Mouse (Mus musculus) bone marrow, adult 2 months (tissue): ENCODE data around the gene Syt3. TPM values are rescaled to one million over a fixed set of nuclear protein-coding genes. Genes with fewer than 3 reads are reported as not detected.

Source experiments
- H3K27ac ChIP-seq: fragments of 200-500 bp; 2 replicates; pipeline ENCODE4 v1.5.1; 2012; ENCODE audit warnings: low read depth, mild to moderate bottlenecking, control low read depth, inconsistent platforms, low read length; ENCODE audit not compliant: control insufficient read depth, poor library complexity, insufficient read depth
- H3K4me1 ChIP-seq: fragments of 200-500 bp; 2 replicates; pipeline ENCODE4 v1.6.1; 2011; ENCODE audit warnings: low read length; ENCODE audit not compliant: control insufficient read depth, insufficient read depth
- H3K4me3 ChIP-seq: fragments of 200-500 bp; replicated peaks from 2 replicates; pipeline ENCODE3; 2011; ENCODE audit warnings: mild to moderate bottlenecking, low read depth, low read length, control low read depth; ENCODE audit not compliant: control insufficient read depth
- CTCF ChIP-seq: fragments of 200-500 bp; IDR thresholded peaks from 2 replicates; pipeline ENCODE4 v1.5.1; 2011; ENCODE audit warnings: low read length, control low read depth; ENCODE audit not compliant: control insufficient read depth, insufficient read depth
- POLR2A ChIP-seq: fragments of 200-500 bp; IDR thresholded peaks from 2 replicates; pipeline ENCODE4 v1.6.1; 2011; ENCODE audit warnings: low read depth, mild to moderate bottlenecking, control low read depth, low read length, borderline replicate concordance; ENCODE audit not compliant: control insufficient read depth
- WGBS: fragments of 180-500 bp; shearing (Covaris S2); methylation state at CpG from one replicate; pipeline ENCODE4 v1.1.7; 2018; 5-methylcytosine and 5-hydroxymethylcytosine counted together
- polyA plus RNA-seq: library from polyadenylated mRNA; stranded (reverse); fragments of >200 nt; gene quantifications from 2 replicates; pipeline ENCODE4 v1.2.4, GENCODE M21; 2011; ENCODE audit warnings: low replicate concordance; ENCODE audit not compliant: missing spikeins, insufficient read depth, insufficient read length

Gene Syt3
- polyA plus RNA-seq, 1 experiment: not detected

- TF ChIP-seq CTCF: no peak
- TF ChIP-seq POLR2A: no peak
- no peak overlapping the region for H3K4me3 ChIP-seq
- no peaks in the 10 kb centered on the region; the same call in 1 of the 2 replicates for H3K4me1 ChIP-seq
- WGBS: 84% methylated on average over 4 of the region's 4 CpGs
- no peak overlapping the region for H3K27ac ChIP-seq
Observed at GRCm38 (mm10) chr7:44411144-44411543, 27.2 kb downstream of the Syt3 start.

- Histone ChIP-seq H3K27ac (no peak overlapping the region), H3K4me3 (no peak overlapping the region), H3K4me1 (no peaks in the 10 kb centered on the region; the same call in 1 of the 2 replicates)
- 80% methylated on average over 6 of the region's 6 CpGs for WGBS
- TF ChIP-seq CTCF (no peak), POLR2A (no peak)
Observed at GRCm38 (mm10) chr7:44413307-44413706, 29.4 kb downstream of the Syt3 start.

GRCm38 (mm10) chr7:44427666-44428065 lies 43.8 kb downstream of the Syt3 start:
- WGBS: 41% methylated on average over 8 of the region's 8 CpGs
- TF ChIP-seq CTCF: no peak
- no peak for TF ChIP-seq POLR2A
- Histone ChIP-seq H3K4me3 (no peak overlapping the region), H3K27ac (no peak overlapping the region), H3K4me1 (no peaks in the 10 kb centered on the region)

- WGBS: 7% methylated on average over 16 of the region's 38 CpGs
- no peak overlapping the region for H3K4me3 ChIP-seq
- no peak overlapping the region for H3K27ac ChIP-seq
- TF ChIP-seq POLR2A (no peak), CTCF (no peak)
- H3K4me1 ChIP-seq: no peaks in the 10 kb centered on the region
Observed at GRCm38 (mm10) chr7:44428171-44428950, 44.5 kb downstream of the Syt3 start.

GRCm38 (mm10) chr7:44428968-44429521 lies 45.1 kb downstream of the Syt3 start, which contains the start of gene Lrrc4b:
Gene Lrrc4b (plus strand): TSS chr7:44429018.
- Histone ChIP-seq H3K27ac (no peak within 1 kb of the TSS), H3K4me3 (no peak within 1 kb of the TSS), H3K4me1 (no peaks in the 10 kb centered on the region)
- 13% methylated on average over 59 of the region's 69 CpGs for WGBS
- TF ChIP-seq CTCF (no peak), POLR2A (no peak)

GRCm38 (mm10) chr7:44429534-44430488 lies 45.9 kb downstream of the Syt3 start:
- 10% methylated on average over 32 of the region's 32 CpGs for WGBS
- Histone ChIP-seq H3K4me3 (no peak overlapping the region), H3K27ac (no peak overlapping the region), H3K4me1 (no peaks in the 10 kb centered on the region)
- TF ChIP-seq POLR2A (no peak), CTCF (no peak)

GRCm38 (mm10) chr7:44432550-44432949 lies 48.6 kb downstream of the Syt3 start:
- 68% methylated on average over 6 of the region's 6 CpGs for WGBS
- H3K4me1 ChIP-seq: no peaks in the 10 kb centered on the region
- no peak for TF ChIP-seq CTCF
- TF ChIP-seq POLR2A: no peak
- no peak overlapping the region for H3K4me3 ChIP-seq
- H3K27ac ChIP-seq: no peak overlapping the region

- WGBS: 9% methylated on average over 7 of the region's 7 CpGs
- H3K27ac ChIP-seq: no peak overlapping the region
- TF ChIP-seq POLR2A: no peak
- no peak for TF ChIP-seq CTCF
- H3K4me3 ChIP-seq: no peak overlapping the region
- H3K4me1 ChIP-seq: no peaks in the 10 kb centered on the region
Observed at GRCm38 (mm10) chr7:44433371-44433770, 49.5 kb downstream of the Syt3 start.
